Mouse (Mus musculus): Measurements from ENCODE around the gene Mtfr1l.

DNA sequence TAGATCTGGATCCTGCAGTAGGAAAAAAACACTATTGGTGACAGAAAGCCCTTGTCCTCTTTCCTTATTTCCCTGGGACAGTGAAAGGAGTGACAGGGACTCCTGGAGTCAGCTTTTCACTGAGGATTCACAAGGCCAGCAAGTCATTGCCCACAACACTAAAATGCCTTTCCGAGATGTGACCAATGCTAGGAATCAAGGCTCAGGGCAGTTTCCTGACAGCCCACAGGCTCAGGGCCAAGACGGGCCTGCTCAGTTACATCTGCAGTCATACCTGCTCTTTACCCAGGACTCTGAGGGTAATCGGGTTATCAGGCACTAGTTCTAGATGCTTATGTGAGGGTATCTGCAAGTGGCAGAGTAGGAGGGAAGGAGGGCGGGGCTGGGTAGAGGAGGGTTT is 11.7 kb downstream of the Mtfr1l start:
- TF ChIP-seq CTCF (IDR thresholded peaks at IDR 0.05; ENCODE audit: control insufficient read depth, insufficient read depth, insufficient replicate concordance, low read depth, low read length): no peak
- TF ChIP-seq POLR2A (IDR thresholded peaks at IDR 0.05; ENCODE audit: control insufficient read depth, low read depth, low read length): no peak

All from testis, adult 2 months (tissue).